Mouse (Mus musculus): ENCODE measurements around the gene 1700010B08Rik.

DNA sequence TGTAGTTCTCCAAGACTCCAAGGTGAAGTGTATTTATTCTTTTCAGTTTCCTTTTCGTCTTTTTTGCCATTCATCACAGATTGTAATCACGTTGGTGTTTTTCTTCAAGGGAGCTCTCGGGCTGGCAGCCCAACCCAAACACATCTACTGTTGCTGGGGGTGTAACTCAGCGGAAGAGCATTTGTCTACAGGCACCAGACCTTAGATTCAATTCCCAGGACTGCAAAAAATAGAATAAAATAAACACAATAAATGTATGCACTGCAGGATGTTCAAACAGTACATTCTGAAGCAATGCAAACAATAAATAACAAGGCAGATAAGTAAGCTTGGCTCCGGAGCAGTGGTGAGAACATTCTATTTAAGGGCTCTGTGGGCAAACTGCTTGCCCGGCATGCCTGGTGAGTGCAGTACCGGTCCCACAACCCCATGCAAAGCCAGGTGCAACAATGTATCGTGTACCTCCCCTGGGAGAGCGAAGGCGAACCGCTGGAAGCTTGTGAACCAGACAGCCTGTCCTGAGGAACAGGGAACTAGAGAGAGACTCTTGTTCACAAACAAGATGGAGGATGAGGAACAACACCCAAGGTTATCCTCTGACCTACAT is 3.1 kb downstream of the 1700010B08Rik start:
- no peak for TF ChIP-seq MAFK (IDR thresholded peaks at IDR 0.05; ENCODE audit: insufficient read depth, low read depth, low read length)
- no peak for TF ChIP-seq CHD2 (IDR thresholded peaks at IDR 0.05; ENCODE audit: low read depth, low read length)

All from ES-E14 (cell line).